Mouse (Mus musculus) small intestine, adult 2 months (tissue): ENCODE data around the gene C8a.

Source experiments
- CTCF ChIP-seq: fragments of 200-500 bp; IDR thresholded peaks from 2 replicates; pipeline ENCODE4 v1.5.1; 2012; ENCODE audit warnings: low read depth, mild to moderate bottlenecking, control low read depth, inconsistent platforms, low read length, moderate library complexity, mixed read lengths; ENCODE audit not compliant: insufficient replicate concordance, insufficient read length; ENCODE audit errors: extremely low read depth
- POLR2A ChIP-seq: fragments of 200-500 bp; IDR thresholded peaks from 2 replicates; pipeline ENCODE4 v1.6.1; 2012; ENCODE audit warnings: low read depth, mild to moderate bottlenecking, control low read depth, inconsistent platforms, low read length, moderate library complexity

- no peak for TF ChIP-seq CTCF
- no peak for TF ChIP-seq POLR2A
Measured at GRCm38 (mm10) chr4:104876323-104876722, at the start of gene C8a.
